Mouse (Mus musculus) splenic B cell, adult 2 months (primary cell): ENCODE data around the gene Slc6a18.

Experiments used
- DNase-seq: peaks from one replicate; pipeline ENCODE4 v3.0.0-alpha.2; 2011; ENCODE audit warnings: low read depth, low spot score
- H3K27me3 ChIP-seq: 2 replicates; pipeline ENCODE4 v1.6.1; 2012; ENCODE audit warnings: mild to moderate bottlenecking, low read length, moderate library complexity, mixed read lengths; ENCODE audit not compliant: control insufficient read depth, poor library complexity, insufficient read depth, severe bottlenecking
- H3K36me3 ChIP-seq: 2 replicates; pipeline ENCODE4 v1.6.1; 2012; ENCODE audit warnings: mild to moderate bottlenecking, low read length, moderate library complexity, mixed read lengths; ENCODE audit not compliant: control insufficient read depth, poor library complexity, insufficient read depth, severe bottlenecking

The Slc6a18 gene

DNA sequence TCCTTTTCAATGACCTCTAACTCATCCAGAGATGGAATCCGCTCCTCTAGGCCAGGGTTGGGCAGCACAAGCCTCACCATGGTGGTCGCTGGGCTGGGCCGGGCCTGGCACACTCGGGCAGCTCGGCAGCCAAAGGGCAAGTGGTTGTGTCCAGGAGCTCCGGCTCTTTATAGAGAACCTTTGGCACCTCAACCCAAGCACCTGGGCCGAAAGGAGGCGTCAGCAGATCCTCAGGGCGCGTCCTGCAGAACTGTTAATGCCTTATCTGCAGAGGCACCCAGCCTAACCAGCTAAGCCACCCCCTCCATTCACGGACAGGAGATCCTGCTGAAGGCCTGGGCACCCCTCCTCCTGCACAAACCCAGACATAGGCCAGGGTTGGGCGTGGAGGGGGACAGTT, 22.7 kb upstream of the Slc6a18 start:
- H3K27me3 ChIP-seq: no peaks in the 10 kb centered on the region
- no peaks in the 10 kb centered on the region for H3K36me3 ChIP-seq
- no peak for DNase-seq

DNA sequence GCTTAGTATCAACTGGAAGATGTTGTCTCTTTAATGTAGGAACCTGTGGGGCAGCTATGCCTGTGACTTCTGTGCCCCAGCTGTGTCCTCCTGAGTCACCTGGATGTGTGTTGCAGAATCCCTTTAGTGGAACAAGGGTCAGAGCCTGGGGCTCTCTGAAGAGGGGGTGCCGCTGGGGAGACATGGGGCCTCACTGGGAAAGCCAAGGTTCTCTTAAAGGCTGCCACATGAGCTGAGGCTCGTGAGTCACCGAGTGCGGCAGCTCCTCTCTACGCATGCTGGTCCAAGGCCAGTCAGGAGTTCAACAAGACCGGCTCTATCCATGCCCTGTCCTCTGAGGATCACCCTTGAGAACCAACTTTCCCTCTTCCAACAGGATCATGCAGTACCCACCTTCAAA, 21.9 kb upstream of the Slc6a18 start:
- DNase-seq: no peak
- Histone ChIP-seq H3K36me3 (no peaks in the 10 kb centered on the region), H3K27me3 (no peaks in the 10 kb centered on the region)

DNA sequence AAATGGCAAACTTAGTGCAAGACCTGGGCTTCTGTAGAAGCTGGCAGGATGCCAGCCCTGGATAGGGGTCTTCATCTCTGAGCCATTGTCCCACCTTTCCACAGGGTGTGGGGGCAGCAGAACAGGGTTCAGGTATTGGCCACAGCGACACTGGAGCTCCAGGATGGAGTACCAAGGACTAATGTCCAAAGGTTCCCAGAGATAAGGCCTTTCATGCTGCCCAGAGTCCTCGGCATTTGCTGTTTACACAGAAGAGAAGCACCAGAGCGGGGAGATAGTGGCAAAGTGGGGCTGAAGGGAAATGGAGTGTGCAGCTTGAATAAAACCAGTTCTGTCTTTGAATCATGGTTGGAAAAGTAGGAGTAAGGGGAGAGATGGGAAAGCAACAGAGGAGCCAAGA, 18.7 kb upstream of the Slc6a18 start:
- no peak for DNase-seq
- H3K36me3 ChIP-seq: no peaks in the 10 kb centered on the region
- H3K27me3 ChIP-seq: no peaks in the 10 kb centered on the region

DNA sequence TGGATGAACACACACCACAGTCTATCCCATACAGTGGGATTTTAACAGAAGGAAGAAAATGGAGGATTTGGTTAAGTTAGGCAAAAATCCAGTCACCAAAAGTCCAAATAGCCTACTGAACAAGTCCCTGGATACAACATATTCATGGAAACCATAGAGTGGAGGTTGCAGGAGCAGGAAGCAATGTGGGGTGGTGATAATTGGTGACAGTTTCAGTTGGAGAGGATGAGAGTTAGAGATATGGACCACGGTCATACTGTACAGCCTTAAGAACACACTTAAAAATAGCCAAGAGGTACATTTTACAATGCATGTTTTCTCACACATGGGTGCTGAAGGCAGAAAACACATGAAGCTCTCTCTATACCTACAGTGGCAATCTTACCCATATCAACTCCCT, 17.1 kb upstream of the Slc6a18 start:
- H3K27me3 ChIP-seq: no peaks in the 10 kb centered on the region
- DNase-seq: no peak
- no peaks in the 10 kb centered on the region for H3K36me3 ChIP-seq

DNA sequence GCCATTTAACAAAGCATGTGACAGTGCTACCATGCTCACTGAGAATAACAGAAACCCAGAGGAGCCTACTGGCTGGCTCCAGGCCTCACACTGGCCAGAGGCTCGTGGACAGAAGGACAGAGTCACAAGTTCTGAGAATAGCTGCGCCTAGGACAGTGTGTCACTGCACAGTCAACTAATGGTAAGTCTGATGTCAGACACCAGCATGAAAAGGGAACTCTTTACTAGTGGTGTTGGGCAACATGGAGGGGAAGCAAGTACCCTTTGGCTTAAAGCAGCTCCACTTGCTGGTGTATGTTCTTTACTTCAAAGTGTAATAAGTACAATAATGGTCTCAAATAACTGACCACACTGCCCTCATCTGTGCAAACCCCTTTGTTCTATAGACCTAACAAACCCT, 15.5 kb upstream of the Slc6a18 start:
- no peaks in the 10 kb centered on the region for H3K36me3 ChIP-seq
- no peak for DNase-seq
- H3K27me3 ChIP-seq: no peaks in the 10 kb centered on the region

DNA sequence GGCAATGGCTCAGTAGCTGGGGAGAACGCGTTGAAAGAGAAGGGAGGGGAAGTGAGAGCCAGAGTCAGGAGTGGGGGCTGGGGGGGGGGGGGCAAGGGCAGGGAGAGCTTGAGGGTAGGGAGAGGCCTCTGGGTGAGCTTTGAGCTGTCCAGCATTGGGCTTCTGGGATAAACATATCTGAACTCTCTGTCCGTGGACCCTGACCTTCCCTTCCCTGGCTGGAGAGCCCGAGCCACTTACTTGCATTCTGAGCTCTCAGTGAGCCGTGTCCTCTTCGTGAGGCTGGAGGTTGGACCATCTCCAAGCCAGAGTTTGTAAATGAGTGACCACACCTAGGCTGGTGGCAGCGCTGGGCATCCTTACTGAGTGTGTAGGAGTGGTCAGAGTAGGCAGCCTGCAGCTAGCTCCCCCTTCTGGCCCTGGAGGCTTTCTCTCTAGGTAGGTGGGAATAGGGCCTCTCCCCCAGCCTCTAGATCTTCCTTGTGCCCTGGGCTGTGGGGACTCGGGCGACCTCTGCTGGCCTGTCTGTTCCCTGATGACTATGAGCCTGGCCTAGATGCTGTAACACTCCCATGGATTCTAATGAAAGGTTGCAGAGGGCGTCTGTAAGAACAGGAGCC, 14.5 kb upstream of the Slc6a18 start:
- no peaks in the 10 kb centered on the region for H3K36me3 ChIP-seq
- DNase-seq: peak; percentile 66

DNA sequence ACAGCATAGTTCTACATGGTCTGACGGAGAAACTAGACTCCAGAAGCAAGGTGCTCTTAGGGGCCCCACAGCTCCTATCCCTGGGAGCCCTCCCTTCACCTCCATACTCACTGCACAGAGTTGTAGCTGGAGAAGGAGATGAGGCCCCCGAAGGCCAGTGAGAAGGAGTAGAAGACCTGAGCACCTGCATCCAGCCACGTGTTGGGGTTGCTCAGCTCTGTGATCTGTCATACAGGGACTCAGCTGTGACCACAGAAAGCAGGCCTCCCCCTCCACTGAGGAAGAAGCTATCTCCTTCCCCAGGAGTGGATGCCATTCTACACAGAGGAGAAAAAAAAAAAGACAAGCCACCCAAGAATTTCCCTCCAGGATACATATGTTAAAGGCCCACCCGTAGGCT, 11.1 kb upstream of the Slc6a18 start:
- DNase-seq: no peak
- H3K36me3 ChIP-seq: no peaks in the 10 kb centered on the region
- H3K27me3 ChIP-seq: no peaks in the 10 kb centered on the region

More for the DNA sequence above, 14.5 kb upstream of the Slc6a18 start:
- H3K27me3 ChIP-seq: no peaks in the 10 kb centered on the region

DNA sequence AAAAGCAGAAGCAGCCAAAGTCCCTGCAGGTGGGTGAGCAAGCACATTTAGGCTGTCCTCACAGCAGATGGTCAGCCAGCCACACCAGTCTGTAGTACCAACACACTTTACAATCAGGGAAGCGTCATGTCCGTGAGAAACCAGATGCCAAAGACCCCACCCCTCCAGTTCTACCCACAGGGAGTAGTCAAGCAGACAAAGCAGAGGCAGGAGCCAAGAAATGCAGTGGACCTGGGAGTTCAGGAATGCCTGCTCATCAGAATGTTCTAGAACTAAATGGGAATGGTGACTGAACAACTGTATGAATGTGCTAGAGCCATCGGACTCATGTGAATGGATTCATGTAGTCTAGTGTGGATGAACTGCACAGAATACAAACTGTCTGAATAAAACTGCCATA, 9.8 kb upstream of the Slc6a18 start:
- DNase-seq: no peak
- H3K27me3 ChIP-seq: no peaks in the 10 kb centered on the region
- H3K36me3 ChIP-seq: no peaks in the 10 kb centered on the region

DNA sequence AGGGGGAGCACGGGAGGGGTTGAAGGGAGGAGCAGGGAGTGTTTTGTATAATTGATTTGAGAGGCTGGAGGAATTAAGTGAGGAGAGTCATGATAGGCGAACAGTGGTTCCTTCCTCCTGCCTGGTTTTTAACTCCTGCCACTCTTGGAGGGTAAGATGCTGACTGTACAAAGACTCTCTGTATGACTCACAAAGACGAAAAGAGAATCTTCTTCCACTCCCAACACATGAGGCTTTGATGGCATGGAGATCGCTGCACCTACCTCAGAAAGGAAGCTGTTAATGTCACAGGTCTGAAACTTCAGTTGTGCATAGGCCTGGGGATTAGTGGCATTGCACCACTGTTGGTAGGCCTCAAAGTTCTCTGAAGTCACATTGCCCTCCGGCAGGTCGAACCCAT, 7.7 kb upstream of the Slc6a18 start:
- DNase-seq: no peak
- Histone ChIP-seq H3K27me3 (no peaks in the 10 kb centered on the region), H3K36me3 (no peaks in the 10 kb centered on the region)

DNA sequence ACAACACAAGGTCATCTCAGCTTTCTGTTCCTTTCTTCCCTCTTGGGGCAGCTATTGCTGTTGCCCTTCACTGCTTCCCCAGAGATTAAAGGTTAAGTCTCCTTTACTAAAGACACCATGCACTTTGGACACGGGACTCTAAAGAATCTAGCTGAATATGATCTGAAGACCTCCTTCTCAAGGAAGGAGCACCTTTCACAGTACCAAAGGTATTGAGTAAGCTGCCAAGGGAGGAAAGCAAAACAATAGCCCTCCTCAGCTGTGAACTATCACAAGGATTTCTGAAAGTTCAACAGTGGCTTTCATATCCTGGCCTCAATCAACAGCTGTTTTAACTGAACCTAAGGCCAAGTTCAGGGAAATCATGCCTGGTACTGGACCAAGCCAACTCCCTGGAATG, 6.6 kb upstream of the Slc6a18 start:
- no peak for DNase-seq

DNA sequence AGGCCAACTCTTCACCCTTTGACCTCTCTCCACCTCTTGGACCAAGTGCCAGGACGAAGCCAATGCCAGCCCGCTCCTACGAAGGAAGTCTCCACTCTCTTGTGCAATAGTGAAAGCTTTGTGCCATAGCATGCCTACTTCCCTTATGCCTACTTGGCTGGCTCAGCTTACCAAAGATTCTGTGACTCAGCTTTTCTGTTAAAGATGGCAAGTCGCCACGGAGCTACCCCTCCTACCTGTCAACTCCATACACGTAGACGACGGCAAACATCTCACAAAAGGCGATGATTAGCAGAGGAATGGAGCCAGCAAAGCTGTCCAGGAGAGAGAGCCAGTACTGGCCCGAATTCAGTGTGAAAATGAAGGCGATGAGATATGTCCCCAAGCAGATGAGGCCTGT, 5.9 kb upstream of the Slc6a18 start:
- no peaks in the 10 kb centered on the region for H3K36me3 ChIP-seq
- DNase-seq: no peak

More for the DNA sequence above, 6.6 kb upstream of the Slc6a18 start:
- Histone ChIP-seq H3K36me3 (no peaks in the 10 kb centered on the region), H3K27me3 (no peaks in the 10 kb centered on the region)

DNA sequence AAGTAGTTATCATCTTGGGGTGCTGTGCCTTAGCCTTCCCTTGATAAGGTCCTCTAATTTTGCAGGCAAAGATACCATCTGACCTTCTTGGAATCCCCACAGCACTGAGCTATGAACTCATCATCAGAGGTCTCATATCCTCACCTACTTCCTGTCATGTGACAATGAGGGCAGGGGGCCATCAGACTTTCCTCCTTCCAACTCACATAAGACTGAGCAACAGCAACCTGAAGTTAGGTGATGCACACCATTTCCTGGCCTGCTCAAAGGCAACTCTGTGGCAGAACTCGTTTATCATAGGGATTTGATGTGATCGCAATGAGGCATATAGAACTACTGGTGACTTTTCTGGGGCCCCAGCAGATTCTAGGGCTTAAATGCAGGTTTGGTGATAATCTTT, 4.4 kb upstream of the Slc6a18 start:
- H3K27me3 ChIP-seq: no peaks in the 10 kb centered on the region
- DNase-seq: no peak
- no peaks in the 10 kb centered on the region for H3K36me3 ChIP-seq

More for the DNA sequence above, 5.9 kb upstream of the Slc6a18 start:
- no peaks in the 10 kb centered on the region for H3K27me3 ChIP-seq

DNA sequence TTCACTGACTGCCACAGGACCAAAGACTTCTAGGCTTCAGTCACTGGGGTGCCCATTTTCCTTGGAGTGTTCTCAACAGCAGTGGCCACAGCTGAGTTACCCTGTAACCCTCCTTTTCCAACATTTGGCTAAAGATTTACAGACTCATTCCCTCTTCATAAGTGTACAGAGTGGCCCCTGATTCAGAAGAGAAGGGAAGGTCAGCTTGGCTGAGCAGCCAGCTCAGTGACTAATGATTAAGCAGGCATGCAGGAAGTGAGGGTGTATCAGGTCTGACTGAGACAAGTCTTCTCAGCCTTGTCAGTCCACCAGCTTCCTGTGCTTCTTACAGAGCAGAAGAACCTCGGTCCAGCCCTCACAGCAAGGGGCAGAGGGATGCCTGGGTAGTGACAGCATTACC, 2.6 kb upstream of the Slc6a18 start:
- DNase-seq: no peak
- Histone ChIP-seq H3K36me3 (no peaks in the 10 kb centered on the region), H3K27me3 (no peaks in the 10 kb centered on the region)

DNA sequence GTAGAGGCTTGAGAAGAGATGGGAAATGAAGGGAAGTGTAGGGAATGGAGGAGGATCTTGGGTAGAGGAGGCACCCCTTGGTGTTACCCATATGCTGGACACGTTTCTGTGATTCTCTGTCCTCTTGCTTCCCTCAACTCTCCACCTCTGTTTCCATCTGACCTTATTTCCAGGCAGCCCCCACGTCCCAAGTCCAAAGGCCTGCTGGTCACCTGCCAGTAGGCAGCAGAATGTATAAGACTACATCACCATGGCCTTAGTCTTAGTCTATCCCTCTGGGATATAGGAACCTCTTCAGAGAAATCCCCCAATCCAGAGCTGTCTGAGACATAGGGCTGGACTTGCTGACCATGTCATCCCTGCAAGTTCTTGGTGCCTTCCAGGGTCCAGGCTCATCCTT, 1.5 kb upstream of the Slc6a18 start:
- Histone ChIP-seq H3K36me3 (no peaks in the 10 kb centered on the region), H3K27me3 (no peaks in the 10 kb centered on the region)
- DNase-seq: no peak

DNA sequence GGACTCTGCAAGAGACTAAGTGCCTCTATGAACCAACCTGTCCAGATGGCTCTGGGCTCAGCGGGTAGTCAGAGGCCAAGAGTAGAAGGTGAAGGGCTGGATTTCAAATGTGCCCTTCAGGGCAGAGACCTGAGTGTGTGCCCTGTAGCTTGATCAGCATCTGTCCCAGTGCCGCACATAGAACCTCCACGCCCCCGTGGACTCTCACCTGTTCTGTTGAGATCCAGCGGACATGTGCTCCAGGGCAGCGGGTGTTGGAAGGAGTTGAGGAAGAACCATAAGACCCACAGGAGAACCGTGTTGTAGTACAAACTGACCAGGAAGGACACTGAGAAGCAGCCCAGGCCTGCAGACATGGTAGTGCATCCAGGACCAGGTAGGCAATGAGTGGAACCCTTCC, 2.7 kb downstream of the Slc6a18 start:
- Histone ChIP-seq H3K36me3 (no peaks in the 10 kb centered on the region), H3K27me3 (no peaks in the 10 kb centered on the region)
- no peak for DNase-seq

DNA sequence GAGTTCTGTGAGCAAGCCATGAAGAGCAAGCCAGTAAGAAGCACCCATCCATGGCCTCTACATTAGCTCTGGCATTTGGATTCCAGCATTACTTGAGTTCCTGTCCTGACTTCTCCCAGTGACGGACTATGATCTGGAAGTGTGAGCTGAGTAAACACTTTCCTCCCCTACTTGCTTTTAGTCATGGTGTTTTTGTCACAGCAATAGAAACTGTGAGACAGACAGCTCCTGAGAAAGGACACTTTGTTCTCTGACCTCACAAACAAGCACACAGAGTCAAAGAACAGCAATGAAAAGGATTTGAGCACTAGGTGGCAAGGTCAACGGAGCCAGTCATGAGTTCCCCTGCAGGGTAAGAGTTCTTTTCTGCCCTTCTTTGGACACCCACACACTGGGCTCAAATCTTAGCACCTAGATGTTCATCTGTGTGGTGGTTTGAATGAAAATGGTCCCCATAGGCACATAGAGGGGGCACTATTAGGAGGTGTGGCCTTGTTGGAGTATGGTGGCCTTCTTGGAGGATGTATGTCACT, 17.6 kb downstream of the Slc6a18 start:
- DNase-seq: no peak
- H3K27me3 ChIP-seq: no peaks in the 10 kb centered on the region; the same call in 1 of the 2 replicates
- H3K36me3 ChIP-seq: no peaks in the 10 kb centered on the region
